Mouse (Mus musculus) neural tube, embryonic 12.5 days (tissue): ENCODE data around the gene Tmed9. TPM values are rescaled to one million over a fixed set of nuclear protein-coding genes. Genes with fewer than 3 reads are reported as not detected.
A peak's percentile ranks its signal among the peaks of the same experiment; 100 is the strongest.
"Not testable (repeated sequence)": the region's sequence is repeated elsewhere in the genome, so short reads cannot be mapped to it uniquely, and the experiment has no call there.

Experiments used
- ATAC-seq: fragments of 200-750 bp; cut with Nextera tagmentation; 2 replicates; pipeline ENCODE4 v1.8.0; 2017; ENCODE audit warnings: low read depth, mild to moderate bottlenecking, moderate TSS enrichment, moderate library complexity; ENCODE audit not compliant: low FRiP score
- H3K27ac ChIP-seq: fragments of 300-500 bp; sonication (generic); 2 replicates; pipeline ENCODE4 v1.5.1; 2016
- H3K27me3 ChIP-seq: fragments of 300-500 bp; sonication (generic); replicated peaks from 2 replicates; pipeline ENCODE4 v1.6.1; 2016; ENCODE audit warnings: mild to moderate bottlenecking
- H3K36me3 ChIP-seq: fragments of 300-500 bp; sonication (generic); 2 replicates; pipeline ENCODE4 v1.6.1; 2016; ENCODE audit warnings: mild to moderate bottlenecking
- H3K4me1 ChIP-seq: fragments of 300-500 bp; sonication (generic); 2 replicates; pipeline ENCODE4 v1.6.1; 2016
- H3K4me2 ChIP-seq: fragments of 300-500 bp; sonication (generic); replicated peaks from 2 replicates; pipeline ENCODE4 v1.6.1; 2016; ENCODE audit warnings: mild to moderate bottlenecking
- H3K4me3 ChIP-seq: fragments of 300-500 bp; sonication (generic); 2 replicates; pipeline ENCODE4 v1.5.1; 2016
- H3K9ac ChIP-seq: fragments of 300-500 bp; sonication (generic); 2 replicates; pipeline ENCODE4 v1.6.1; 2016; ENCODE audit warnings: mild to moderate bottlenecking
- H3K9me3 ChIP-seq: fragments of 300-500 bp; sonication (generic); 2 replicates; pipeline ENCODE4 v1.6.1; 2016; ENCODE audit warnings: mild to moderate bottlenecking
- WGBS: fragments of 180-500 bp; shearing (Covaris S2); methylation state at CpG from one replicate; pipeline ENCODE4 v1.1.7; 2016; 5-methylcytosine and 5-hydroxymethylcytosine counted together
- polyA plus RNA-seq: library from polyadenylated mRNA; unstranded; fragments of >200 nt; fragmentation: Nextera tagmentation; extraction: Ambion mirVana; gene quantifications from 2 replicates; pipeline ENCODE4 v1.2.1, GENCODE M21; 2016

Gene Tmed9
- polyA plus RNA-seq, 1 experiment from 2014 or later: 109 TPM

DNA sequence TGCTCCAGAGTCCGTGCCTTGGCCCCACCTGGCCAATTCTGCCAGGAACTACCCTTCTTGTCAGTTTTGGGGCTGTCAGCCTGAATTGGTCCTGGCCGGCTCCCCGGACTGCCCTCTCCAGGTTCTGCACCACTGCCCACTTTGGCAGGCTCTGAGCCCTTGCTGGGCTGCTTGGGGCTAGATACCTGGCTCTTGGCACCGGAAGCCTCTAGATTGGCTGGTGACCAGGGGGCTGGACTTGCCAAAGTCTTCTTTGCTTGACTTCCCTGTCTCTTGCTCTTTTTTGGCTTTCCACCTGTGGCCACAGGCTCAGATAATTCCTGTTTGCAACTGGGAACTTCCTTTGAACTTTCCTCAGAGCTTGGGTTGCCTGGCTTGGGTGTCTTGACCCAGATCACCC lies 30.6 kb upstream of the Tmed9 start:
- H3K9ac ChIP-seq: no peak overlapping the region
- WGBS: 94% methylated on average over 4 of the region's 4 CpGs
- H3K4me3 ChIP-seq: no peak overlapping the region
- no peak overlapping the region for H3K4me2 ChIP-seq
- H3K9me3 ChIP-seq: no peaks in the 10 kb centered on the region
- H3K4me1 ChIP-seq: no peaks in the 10 kb centered on the region
- ATAC-seq: no peak
- H3K36me3 ChIP-seq: peaks cover 96% of the 10 kb centered on the region
- no peak overlapping the region for H3K27ac ChIP-seq
- H3K27me3 ChIP-seq: no peaks in the 10 kb centered on the region

DNA sequence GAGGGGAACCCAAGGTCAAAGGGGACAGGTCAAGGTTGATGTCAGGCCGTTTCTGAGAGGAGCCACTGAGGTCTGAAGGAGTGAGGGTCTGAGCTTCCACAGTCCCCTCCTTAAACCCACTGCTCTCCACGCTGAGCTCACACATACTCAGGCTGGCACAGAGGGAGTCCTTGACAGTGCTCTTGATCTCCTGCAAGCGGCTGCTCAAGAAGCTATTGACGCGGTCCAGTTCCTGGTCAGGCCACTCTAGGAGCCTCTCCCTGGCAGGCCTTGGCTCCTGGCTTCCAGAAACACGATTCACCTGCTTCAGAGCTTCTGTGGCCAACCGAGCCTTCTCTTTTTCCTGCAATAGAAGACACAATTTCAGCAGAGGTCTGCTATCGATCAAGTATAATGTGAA lies 30.1 kb upstream of the Tmed9 start:
- no peaks in the 10 kb centered on the region for H3K4me1 ChIP-seq
- H3K36me3 ChIP-seq: peaks cover 99% of the 10 kb centered on the region
- WGBS: 95% methylated on average over 8 of the region's 8 CpGs
- no peaks in the 10 kb centered on the region for H3K27me3 ChIP-seq
- no peak overlapping the region for H3K4me2 ChIP-seq
- no peak overlapping the region for H3K27ac ChIP-seq
- ATAC-seq: no peak
- H3K9me3 ChIP-seq: no peaks in the 10 kb centered on the region
- H3K4me3 ChIP-seq: no peak overlapping the region
- H3K9ac ChIP-seq: no peak overlapping the region

DNA sequence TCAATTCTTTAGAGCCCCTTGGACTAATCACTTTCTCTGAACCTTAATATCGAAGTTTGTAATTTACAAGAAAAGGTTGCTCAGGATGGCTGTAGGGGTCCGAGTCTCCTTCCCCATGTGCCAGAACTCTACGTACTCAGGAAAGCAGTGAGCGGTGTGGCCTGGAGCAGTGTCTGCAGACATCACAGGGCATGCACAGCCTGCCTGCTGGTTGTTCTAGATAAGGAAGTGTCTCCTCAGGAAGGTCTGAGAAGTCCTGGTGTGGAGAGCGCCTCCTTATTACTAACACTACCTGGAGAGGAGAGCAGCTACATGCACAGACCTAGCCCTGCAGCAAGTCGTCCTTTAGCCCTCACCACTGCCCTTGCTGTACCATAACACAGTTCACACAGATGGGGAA lies 28.7 kb upstream of the Tmed9 start:
- Histone ChIP-seq H3K36me3 (peaks cover 99% of the 10 kb centered on the region), H3K4me1 (no peaks in the 10 kb centered on the region), H3K27me3 (no peaks in the 10 kb centered on the region), H3K9me3 (no peaks in the 10 kb centered on the region), H3K27ac (no peak overlapping the region), H3K4me3 (no peak overlapping the region), H3K4me2 (no peak overlapping the region), H3K9ac (no peak overlapping the region)
- no peak for ATAC-seq
- 90% methylated on average over 6 of the region's 6 CpGs for WGBS

DNA sequence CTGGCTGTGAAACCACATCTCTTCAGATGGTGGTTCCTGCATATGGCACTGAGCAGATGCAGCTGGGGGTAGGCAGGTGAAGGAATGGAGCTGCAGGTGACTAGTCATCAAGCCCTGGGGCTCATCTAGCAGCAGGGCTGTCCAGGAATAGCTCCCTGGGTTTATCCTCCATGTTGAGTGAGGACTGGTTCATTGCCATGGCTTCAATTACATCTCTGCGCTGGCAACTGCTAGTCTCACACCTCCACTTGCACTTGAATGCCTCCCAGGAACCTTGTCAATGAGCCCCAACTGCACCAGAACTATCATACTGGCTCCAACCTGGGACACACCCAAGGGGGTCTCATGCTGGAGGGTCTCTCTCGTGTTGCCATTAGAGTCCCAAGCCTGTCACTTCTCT lies 25.6 kb upstream of the Tmed9 start:
- H3K27me3 ChIP-seq: no peaks in the 10 kb centered on the region
- ATAC-seq: no peak
- no peaks in the 10 kb centered on the region for H3K4me1 ChIP-seq
- 95% methylated on average over 2 of the region's 2 CpGs for WGBS
- no peaks in the 10 kb centered on the region for H3K9me3 ChIP-seq
- no peak overlapping the region for H3K9ac ChIP-seq
- no peak overlapping the region for H3K4me2 ChIP-seq
- H3K36me3 ChIP-seq: peaks cover 94% of the 10 kb centered on the region
- no peak overlapping the region for H3K4me3 ChIP-seq
- no peak overlapping the region for H3K27ac ChIP-seq

DNA sequence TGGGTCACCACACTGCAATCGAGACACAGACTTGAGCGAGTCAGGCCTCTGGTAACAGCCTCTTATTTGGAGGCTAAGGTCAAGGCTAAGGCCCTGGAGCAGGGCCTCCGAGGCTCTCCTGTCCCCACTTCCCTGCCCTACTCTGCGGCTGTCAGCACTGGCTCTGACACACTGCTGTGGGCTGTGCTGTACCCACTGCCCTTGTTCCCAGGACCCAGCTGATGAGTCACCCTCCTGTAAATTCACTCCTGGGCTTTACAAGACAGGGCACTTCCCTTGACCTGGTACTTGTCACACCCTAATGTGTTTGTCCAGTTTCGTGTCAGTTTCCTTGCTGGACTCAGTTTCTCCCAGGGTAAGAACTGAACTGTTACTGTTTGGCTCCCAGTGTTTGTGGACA lies 25.1 kb upstream of the Tmed9 start:
- Histone ChIP-seq H3K9me3 (no peaks in the 10 kb centered on the region), H3K27ac (no peak overlapping the region), H3K4me1 (no peaks in the 10 kb centered on the region), H3K9ac (no peak overlapping the region), H3K4me3 (no peak overlapping the region), H3K27me3 (no peaks in the 10 kb centered on the region), H3K4me2 (no peak overlapping the region), H3K36me3 (peaks cover 94% of the 10 kb centered on the region)
- 92% methylated on average over 5 of the region's 5 CpGs for WGBS
- ATAC-seq: no peak

DNA sequence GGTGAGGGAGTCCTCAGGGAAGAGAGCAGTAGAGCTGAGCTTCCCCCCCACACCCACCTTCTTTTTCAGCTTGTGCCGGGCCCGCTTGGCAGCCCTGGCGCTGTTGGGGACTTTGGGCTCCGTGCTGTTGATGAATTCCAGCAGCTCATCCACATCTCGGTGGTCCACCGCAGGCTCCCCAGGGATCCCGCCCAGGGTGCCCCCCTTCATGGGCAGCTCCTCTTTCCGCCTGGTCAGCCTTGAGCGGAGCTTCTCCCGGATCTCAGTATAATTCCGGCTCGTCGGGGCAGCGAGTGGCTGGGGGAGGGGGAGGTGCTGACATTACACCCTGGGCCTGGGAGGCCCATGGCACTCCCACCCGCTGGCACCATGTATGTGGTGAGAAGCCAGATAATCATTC lies 24.5 kb upstream of the Tmed9 start:
- ATAC-seq: no peak
- Histone ChIP-seq H3K9ac (no peak overlapping the region), H3K4me3 (no peak overlapping the region), H3K9me3 (no peaks in the 10 kb centered on the region), H3K27ac (no peak overlapping the region), H3K4me1 (no peaks in the 10 kb centered on the region), H3K27me3 (no peaks in the 10 kb centered on the region), H3K4me2 (no peak overlapping the region), H3K36me3 (peaks cover 94% of the 10 kb centered on the region)
- WGBS: 91% methylated on average over 15 of the region's 15 CpGs

DNA sequence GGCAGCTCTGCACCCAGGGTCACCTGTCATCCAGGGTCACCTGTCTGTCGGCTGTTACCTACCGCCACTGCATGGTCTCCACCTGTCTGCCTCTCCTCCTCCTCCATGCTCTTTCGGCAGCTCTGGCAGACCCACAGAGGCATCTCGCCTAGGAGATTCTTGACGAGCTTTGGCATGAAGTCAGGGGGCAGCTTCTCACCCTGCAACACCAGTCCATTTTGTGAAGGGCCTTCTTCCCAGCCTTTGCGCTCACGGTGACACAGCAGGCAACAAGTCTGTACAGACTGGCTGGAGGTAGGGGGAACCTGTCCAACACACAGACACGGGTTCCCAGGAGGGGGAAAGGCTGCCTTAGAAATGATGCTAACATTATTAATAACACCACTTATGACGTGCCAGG lies 17.6 kb upstream of the Tmed9 start:
- no peaks in the 10 kb centered on the region for H3K4me1 ChIP-seq
- WGBS: 93% methylated on average over 9 of the region's 9 CpGs
- no peaks in the 10 kb centered on the region for H3K9me3 ChIP-seq
- H3K27me3 ChIP-seq: no peaks in the 10 kb centered on the region
- H3K9ac ChIP-seq: no peak overlapping the region
- peaks cover 54% of the 10 kb centered on the region for H3K36me3 ChIP-seq
- no peak overlapping the region for H3K4me3 ChIP-seq
- H3K4me2 ChIP-seq: no peak overlapping the region
- no peak overlapping the region for H3K27ac ChIP-seq
- no peak for ATAC-seq

DNA sequence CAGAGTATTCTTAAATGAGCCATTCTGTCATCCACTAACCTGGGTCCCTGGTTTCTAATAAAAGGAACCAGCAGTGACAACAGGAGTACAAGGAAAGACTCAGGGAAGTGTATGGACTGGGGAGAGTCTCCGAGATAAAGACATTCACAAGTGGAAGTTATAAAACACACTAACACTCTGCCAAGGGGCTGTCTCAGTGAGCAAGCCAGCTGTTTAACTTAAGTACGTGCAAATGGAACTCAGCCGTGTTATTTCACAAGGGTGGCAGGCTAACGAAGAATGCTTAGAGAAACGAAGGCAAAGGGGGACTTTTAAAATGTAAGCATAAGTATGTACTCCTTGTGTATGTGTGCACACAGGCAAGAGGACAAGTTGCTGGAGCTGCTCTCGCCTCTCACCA lies 16.0 kb upstream of the Tmed9 start:
- Histone ChIP-seq H3K27me3 (no peaks in the 10 kb centered on the region), H3K9me3 (no peaks in the 10 kb centered on the region), H3K9ac (no peak overlapping the region), H3K4me1 (no peaks in the 10 kb centered on the region), H3K4me3 (no peak overlapping the region), H3K36me3 (peaks cover 41% of the 10 kb centered on the region), H3K4me2 (no peak overlapping the region), H3K27ac (no peak overlapping the region)
- no peak for ATAC-seq
- WGBS: 89% methylated on average over 6 of the region's 6 CpGs

DNA sequence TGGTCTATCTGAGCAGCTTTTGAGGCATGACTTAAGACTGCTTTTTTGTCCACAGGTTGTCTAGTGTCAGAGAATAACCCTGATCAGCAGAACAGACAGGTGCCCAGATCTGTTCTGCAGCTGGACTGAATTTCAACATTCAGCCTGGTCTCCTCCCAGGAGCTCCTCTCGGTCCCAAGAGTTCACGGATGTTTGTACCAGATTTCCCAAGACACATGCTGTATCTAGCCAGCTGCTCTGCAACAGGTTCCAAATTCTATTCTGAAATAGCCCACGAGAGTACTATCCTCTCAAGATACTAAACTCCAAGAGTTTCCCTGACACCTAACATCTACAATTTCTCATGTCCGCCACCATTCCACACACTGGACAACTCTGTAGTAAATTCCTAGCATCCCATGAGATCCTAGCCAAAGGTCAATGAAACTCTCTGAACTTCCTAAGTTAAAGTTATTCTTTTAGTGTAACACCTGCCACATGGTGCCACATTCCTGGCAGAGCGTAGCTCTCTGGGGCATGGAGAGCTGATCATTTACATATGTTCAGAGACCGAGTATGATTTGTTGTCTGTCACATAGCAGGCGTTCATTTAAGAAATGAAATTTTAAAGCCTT lies 10.2 kb upstream of the Tmed9 start:
- Histone ChIP-seq H3K9ac (no peak overlapping the region), H3K27me3 (no peaks in the 10 kb centered on the region), H3K27ac (no peak overlapping the region), H3K4me3 (no peak overlapping the region), H3K4me1 (peaks cover 6% of the 10 kb centered on the region; the same call in 1 of the 2 replicates), H3K9me3 (no peaks in the 10 kb centered on the region), H3K36me3 (peaks cover 19% of the 10 kb centered on the region), H3K4me2 (no peak overlapping the region)
- 78% methylated on average over 7 of the region's 7 CpGs for WGBS
- no peak for ATAC-seq

DNA sequence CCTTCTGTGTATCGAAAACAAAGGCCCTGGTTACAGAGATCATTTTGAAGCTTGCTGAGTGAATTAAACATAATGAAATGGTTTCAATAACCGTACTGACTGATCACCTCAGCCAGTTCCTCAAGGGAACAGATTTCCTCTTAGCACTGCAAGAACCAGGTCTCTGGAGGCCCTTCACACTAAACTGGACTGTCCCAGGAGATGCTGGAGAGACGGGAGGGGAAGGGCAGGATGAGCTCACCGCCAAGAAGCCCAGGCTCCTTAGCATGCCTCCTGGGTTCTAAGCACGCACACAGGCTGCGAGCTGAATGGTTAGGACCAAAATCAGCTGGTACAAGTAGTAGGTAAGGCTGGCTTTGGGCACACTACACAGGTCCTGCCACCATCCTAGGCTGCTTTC lies 6.5 kb upstream of the Tmed9 start:
- no peaks in the 10 kb centered on the region for H3K27me3 ChIP-seq
- no peak for ATAC-seq
- no peak overlapping the region for H3K9ac ChIP-seq
- no peak overlapping the region for H3K27ac ChIP-seq
- H3K4me3 ChIP-seq: no peak overlapping the region
- H3K36me3 ChIP-seq: peaks cover 19% of the 10 kb centered on the region
- peaks cover 19% of the 10 kb centered on the region for H3K4me1 ChIP-seq
- H3K9me3 ChIP-seq: no peaks in the 10 kb centered on the region
- 87% methylated on average over 6 of the region's 6 CpGs for WGBS
- no peak overlapping the region for H3K4me2 ChIP-seq

DNA sequence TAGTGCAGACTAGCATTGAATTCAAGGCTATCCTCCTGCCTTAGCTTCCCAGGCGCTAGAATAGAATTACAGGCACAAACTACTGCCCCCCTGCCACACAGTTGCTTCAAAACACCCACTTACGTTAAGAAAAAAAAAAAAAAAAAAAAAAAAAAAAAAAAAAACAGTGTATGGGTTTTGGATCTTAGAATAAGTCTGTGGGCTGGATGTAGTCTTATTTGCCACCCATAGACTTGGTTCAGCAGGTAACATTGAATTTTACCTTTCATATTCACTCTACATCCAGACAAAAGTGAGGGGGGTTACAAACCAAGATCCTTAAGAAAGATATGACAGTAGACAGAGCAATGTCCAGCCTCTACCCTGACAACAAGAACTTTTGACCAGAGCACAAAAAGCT lies 5.6 kb upstream of the Tmed9 start:
- H3K27ac ChIP-seq: no peak overlapping the region
- WGBS: 93% methylated on average over 2 of the region's 2 CpGs
- H3K27me3 ChIP-seq: no peaks in the 10 kb centered on the region
- no peaks in the 10 kb centered on the region for H3K9me3 ChIP-seq
- no peak overlapping the region for H3K4me3 ChIP-seq
- H3K9ac ChIP-seq: no peak overlapping the region
- no peak overlapping the region for H3K4me2 ChIP-seq
- no peak for ATAC-seq
- peaks cover 23% of the 10 kb centered on the region for H3K4me1 ChIP-seq
- H3K36me3 ChIP-seq: peaks cover 19% of the 10 kb centered on the region

DNA sequence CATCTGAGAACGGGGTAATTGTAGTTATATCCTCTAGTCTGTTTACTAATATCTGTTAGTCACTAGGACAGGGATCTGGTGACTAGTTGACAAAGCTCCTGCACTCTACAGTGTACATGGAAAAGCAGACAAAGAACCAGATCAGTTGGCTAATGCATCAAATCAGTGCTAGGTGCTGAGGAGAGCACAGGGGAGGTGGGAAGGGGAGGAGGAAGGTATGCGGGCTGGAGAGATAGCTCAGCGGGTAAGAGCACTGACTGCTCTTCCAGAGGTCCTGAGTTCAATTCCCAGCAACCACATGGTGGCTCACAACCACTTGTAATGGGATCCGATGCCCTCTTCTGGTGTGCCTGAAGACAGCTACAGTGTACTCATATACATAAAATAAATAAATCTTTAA lies 5.0 kb upstream of the Tmed9 start:
- H3K27me3 ChIP-seq, ATAC-seq, H3K9me3 ChIP-seq, H3K4me3 ChIP-seq, H3K27ac ChIP-seq, H3K9ac ChIP-seq, H3K4me2 ChIP-seq: not testable (repeated sequence)
- WGBS: 88% methylated on average over 4 of the region's 4 CpGs
- Histone ChIP-seq H3K36me3 (peaks cover 19% of the 10 kb centered on the region), H3K4me1 (peaks cover 23% of the 10 kb centered on the region)

DNA sequence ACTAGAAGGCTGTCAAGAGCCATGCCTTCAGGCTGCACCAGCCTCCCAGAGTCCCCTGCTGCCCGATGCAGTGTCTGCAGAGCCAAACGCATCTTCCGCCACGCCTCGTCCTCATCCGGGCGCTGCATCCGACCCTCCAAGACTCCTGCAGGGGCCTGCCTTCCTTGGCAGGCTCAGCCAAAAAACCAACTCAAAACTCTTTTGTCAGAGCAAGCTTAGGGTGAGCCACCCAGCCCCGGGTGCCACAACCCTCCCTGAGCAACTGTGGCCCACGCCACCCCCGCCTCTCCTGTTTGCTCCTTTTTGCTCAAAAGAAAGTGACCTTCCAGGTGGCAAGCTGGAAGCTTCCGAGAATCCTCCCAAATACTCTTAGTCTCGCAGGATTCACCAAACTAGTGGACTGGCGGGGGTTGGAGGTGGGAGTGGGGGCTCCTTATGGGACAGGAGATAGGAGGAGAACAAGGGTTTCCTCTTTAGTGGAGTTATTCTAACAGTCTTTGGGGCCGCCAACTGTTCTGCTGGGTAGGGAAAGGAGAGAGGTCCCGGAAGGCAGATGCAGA lies 3.7 kb upstream of the Tmed9 start:
- 4% methylated on average over 16 of the region's 16 CpGs for WGBS
- Histone ChIP-seq H3K27me3 (no peaks in the 10 kb centered on the region), H3K4me2 (peak overlapping the region; percentile 94)

More for the DNA sequence above, 3.7 kb upstream of the Tmed9 start:
- H3K9ac ChIP-seq: peak overlapping the region; percentile 98
- peak overlapping the region; percentile 92 for H3K4me3 ChIP-seq
- 0 out of 2 replicates have a peak overlapping the region, but pooled peaks have one; percentile 70 for H3K27ac ChIP-seq
- no peak for ATAC-seq
- H3K9me3 ChIP-seq: no peaks in the 10 kb centered on the region
- H3K36me3 ChIP-seq: peaks cover 19% of the 10 kb centered on the region
- H3K4me1 ChIP-seq: peaks cover 23% of the 10 kb centered on the region
